Mouse (Mus musculus): ENCODE measurements at regions not wholly inside any gene's neighbourhood (a gene's known extent, or its start where the extent isn't known, plus 50 kb on each side); places are given as distances from the start of the nearest gene placed in this dataset.

GRCm38 (mm10) chr13:31304286-31304865, 251.6 kb upstream of the Foxq1 start:
- TF ChIP-seq POLR2AphosphoS5 (IDR thresholded peaks at IDR 0.05; ENCODE audit: insufficient replicate concordance, low read depth, low read length): no peak
- TF ChIP-seq CTCF (IDR thresholded peaks at IDR 0.05; ENCODE audit: low read depth, low read length): no peak
- TF ChIP-seq GATA1 (IDR thresholded peaks at IDR 0.05; ENCODE audit: borderline replicate concordance, low read length): no peak
- no peak for TF ChIP-seq TAL1 (conservative IDR thresholded peaks at IDR 0.05; ENCODE audit: low read depth, low read length)
- TF ChIP-seq GATA2 (IDR thresholded peaks at IDR 0.05; ENCODE audit: borderline replicate concordance, low read depth, low read length): no peak
